Mouse (Mus musculus): Measurements from ENCODE around the gene Strn3.

GRCm38 (mm10) chr12:51699623-51700393 lies 8.1 kb upstream of the Strn3 start:
- TF ChIP-seq CTCF (conservative IDR thresholded peaks at IDR 0.05; ENCODE audit: insufficient read depth, insufficient read length, low read depth, low read length) (no peak), POLR2A (IDR thresholded peaks at IDR 0.05; ENCODE audit: low read depth, low read length) (no peak)

Measured in kidney, adult 2 months (tissue).